Mouse (Mus musculus): ENCODE results near the gene Rhoq. TPM values are rescaled to one million over a fixed set of nuclear protein-coding genes. Genes with fewer than 3 reads are reported as not detected.
A peak's percentile ranks its signal among the peaks of the same experiment; 100 is the strongest.

The Rhoq gene
- total RNA-seq, 2 experiments from 2014 or later: 117 to 133 TPM

DNA sequence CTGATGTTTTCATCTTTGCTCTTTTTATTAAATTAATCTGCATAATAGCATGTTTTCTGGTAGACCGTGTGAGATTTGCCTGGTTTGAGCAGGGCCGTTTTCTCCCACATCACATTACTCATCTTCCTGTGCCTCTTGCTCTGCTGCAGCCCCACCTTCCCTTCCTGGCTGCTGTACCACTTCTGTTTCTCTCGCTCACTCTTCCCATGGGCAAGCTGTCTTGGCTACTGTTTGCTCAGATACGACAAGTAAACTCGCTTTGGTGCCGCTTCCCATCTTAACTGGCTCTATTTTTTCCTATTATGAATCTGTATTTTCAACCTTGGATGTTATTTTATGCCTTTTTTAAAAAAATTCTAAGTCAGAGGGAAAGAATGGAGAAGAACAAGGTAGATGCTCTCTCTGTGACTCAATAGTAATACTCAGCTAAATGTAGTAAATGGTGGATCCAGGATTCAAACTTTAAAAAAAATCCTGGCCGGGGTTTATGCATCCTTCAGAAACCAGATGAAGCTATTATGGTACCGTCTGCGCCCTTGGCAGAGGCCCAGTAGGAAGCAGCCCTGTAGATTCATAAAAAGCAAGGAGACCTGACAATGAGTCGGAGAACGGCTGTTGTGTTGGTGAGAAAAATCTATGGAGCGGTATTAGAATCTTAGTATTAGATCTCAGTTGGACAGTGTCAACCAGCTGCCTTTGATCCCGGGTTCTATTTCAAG, 48.6 kb downstream of the Rhoq start:
- no peak for DNase-seq

DNA sequence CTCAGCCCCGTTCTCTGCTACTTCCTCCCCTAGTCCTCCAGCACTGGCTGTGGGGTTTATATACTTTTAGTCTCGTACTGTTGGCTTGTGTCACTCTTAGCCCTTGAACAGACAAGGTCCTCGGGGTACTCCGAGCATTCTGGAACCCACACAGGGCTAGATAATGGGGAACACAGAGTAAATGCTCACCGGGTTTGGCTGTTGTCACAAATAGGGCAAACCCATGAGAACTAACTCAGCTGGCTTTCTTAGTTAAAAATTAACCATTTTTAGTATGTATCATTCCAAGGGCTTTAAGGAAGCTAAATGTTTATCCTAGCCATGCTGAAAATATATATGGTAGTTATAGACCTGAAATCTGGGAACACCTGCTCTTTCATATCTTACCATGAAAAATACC, 56.8 kb downstream of the Rhoq start:
- no peak for DNase-seq

DNA sequence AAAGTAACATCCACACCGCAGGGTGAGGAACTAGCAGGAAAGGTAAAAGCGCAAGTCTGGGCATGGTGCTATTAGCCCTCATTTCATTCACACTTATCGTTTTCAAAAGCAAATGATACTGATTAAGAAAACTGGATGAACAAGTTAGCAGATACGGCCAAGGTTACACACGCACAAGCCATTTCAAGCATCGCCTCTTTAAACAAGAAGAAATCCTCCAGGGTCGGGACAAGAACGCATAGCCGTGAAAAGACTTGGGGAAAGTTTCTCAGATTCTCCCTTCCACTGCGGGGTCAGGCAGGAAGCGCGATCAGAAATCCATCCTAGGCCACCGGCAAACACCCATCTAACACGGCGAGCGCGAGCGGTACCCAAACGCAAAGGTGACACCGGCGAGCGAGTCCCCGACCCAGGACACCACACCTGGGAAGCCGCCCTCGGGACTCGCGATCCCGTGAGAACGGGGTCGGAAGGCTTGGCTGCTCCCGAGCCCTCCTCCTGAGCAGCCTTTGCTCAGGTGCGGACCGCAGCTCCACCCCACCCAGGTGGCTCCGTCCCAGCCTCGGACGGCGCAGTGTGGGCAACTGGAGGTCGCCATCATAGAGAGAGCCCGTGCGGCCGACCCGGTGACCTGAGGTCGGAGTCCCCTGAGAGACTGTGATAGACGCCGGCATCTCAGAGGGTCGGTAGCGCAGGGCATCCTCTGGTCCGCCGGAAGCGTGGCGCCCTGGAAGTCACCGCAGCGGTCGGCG, 61.8 kb downstream of the Rhoq start:
- no peak for DNase-seq

DNA sequence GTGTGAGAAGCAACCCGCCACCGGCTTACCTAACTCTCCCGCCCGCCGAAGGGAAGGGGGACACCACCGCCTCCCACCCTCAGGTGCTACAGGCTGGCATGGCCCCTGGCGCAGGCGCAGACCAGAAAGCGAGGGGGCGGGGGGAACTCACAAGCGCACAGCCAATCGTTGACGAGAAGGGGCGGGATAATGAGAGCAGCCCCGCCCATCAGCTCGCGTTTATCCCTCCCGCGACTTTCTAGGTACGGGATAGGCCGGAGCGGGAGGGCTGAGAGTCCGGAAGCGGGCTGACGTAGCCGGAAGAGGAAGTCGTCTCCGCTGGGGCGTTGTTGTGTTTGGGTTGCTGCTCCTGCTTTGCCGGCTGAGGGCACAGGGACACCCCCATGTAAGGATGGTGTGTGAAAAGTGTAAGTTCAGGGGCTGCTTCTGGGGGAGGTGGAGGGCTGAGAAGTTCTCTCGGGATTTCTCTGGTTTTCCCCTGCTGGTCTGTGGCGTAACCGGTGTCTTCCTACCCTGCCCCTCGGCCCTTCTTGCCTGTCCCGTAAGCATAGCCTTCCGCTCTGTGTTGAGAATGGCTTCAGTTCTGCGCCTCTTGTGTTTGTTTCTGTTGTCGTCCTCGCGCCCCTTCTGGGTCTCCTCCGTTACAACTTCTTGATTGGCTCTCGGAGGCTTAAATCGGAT, 62.5 kb downstream of the Rhoq start, which contains the start of the genes Pigf and Cript:
Gene Pigf, minus strand, starts transcription at position 138 of the 681 bp plus-strand sequence.
Gene Cript, plus strand, starts transcription at position 282 of the 681 bp plus-strand sequence.
- peak; percentile 98 for DNase-seq

DNA sequence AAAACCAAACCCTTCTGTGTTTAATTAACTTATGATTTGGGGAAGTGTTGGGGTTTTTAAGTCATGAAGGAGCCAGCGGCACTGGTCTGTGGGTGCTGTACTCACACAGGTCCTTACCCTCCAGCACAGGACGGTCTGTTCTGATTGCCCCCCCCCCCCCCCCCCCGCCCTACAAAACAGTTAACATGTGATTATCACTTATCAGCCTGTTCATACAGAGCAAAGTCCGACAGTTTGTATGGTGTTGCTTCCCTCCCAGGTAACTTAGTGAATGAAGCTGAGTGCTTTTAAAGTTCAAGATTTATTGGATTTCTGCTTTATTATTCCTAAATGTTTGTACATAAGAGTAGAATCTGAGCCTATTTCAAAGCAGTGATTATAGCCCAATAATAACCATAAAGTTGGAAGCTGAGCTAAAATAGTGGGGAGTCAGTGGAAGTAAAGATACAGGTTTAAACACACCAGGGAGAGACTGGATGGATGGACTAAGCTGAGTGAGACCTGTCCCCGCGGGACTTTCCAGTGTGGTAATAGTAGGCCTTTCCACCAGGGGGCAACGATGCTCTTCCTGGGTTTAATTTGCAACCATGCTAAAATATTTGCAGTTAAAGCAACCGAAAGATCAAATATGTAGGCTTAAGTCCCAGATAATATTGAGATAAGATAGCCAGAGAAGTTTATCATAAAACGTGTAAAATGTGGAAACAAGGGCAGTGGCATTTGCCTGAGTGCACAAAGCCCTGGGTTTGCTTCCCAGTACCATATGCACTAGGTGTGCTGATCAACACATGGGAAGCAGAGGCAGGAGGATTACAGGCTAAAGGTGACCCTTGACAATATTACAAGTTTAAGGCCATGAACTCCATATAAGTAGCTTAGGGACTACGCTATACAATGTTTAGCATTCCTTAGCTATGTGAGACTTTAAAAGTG, 73.5 kb downstream of the Rhoq start:
- DNase-seq: peak; percentile 49

DNA sequence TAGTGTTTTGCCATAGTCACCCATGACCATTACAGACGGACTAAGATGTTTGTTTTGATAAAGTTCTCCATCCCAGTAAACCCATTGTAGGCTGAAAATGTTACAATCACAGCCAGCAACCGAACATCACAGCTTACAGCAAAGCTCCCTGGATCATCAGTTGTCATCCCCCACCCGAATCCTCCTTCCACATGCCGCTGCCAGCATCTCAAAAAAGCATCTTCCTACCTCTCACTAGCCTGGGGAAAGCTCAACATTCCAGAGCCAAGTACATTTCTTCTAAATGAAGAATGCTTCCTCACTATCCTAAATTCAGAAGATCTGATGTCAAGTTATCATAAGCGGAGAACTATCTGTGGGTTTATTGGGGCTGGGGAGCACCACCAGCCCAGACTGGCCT, 75.6 kb downstream of the Rhoq start:
- no peak for DNase-seq

DNA sequence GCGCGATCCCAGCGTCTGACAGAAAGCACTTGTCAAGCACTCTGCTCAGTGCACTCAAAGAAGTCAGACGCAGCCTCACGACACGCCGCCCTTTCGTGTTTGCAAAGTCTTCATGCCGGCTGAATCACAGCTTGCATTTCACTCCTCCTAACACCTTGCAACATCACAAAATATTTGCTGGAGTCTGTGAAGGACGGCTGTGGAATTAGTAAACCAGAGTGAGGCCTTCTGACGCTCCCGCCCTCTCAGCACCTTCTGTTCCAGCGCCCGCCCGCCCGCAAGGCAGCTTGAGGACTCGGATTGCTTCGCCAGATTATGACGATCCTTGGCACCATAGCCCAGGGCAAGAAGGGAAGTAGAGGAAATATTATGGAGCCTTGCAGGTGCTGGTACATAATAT, 78.9 kb downstream of the Rhoq start:
- DNase-seq: no peak

DNA sequence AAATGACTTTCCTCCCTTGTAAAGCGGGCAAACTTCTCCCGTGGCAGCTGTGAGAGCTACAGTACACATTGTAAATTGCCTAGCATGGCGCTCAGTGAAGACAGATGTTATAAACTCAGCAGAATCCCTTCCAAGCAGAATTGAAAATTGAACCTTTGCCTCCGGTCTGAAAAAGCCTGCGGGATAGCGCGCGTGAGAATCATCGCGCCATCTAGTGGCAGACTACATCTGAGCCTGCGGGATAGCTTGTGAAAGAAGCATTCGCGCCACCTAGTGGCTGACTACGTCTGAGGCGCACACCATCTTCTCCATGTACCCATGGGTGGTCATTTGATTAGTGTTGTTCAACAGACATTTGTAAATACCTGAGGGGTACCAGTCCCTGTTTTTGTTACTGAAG, 81.5 kb downstream of the Rhoq start:
- DNase-seq: peak; percentile 94

DNA sequence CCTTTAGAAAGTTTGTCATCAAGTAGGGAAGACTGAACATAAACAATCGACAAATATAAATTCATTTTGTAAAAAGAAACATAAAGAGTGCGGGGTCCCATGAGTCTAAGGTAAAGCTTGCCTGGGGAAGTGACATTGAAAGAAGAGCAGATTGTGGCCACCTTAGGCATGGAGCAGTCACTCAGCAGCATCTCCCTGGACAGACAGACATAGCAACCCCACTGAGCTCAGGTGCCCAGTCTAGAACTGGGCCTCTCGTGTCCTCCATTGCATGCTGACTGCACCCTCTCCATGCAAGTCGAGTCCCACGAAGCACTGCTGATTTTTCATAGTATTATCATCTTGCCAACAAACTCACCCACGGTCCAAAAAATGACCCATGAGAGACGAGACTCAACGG, 81.9 kb downstream of the Rhoq start:
- DNase-seq: no peak

Other genes with a start within 250 kb of the Rhoq start
- gene Epas1, start 209.4 kb upstream of the Rhoq start, total RNA-seq (2021): 100 to 1,000 TPM; 112 to 123 TPM
- gene Tmem247, start 45.7 kb upstream of the Rhoq start, total RNA-seq (2021): not detected
- not detected for gene Atp6v1e2, start 15.2 kb upstream of the Rhoq start, total RNA-seq (2021)
- gene Pigf, start 62.3 kb downstream of the Rhoq start, total RNA-seq (2021): 1 to 10 TPM; 5.5 to 6.8 TPM
- 10 to 100 TPM; 46.6 to 48.8 TPM for gene Cript, start 62.5 kb downstream of the Rhoq start, total RNA-seq (2021)
- gene Socs5, start 144.6 kb downstream of the Rhoq start, total RNA-seq (2021): 10 to 100 TPM; 25.8 to 26.7 TPM